Mouse (Mus musculus): ENCODE data around the gene Tmem199. TPM values are rescaled to one million over a fixed set of nuclear protein-coding genes. Genes with fewer than 3 reads are reported as not detected.

Tmem199 gene
- 10 to 100 TPM; 44.2 to 45.7 TPM for total RNA-seq (2021)
- long read RNA-seq, experiment 1, transcript Tmem199-201 (6 exons, 1,347 nt): major isoform, 27 of 31 reads
- long read RNA-seq, experiment 1, partial matches to known transcripts: 1 of 31 reads
- long read RNA-seq, experiment 1, other reads (novel, unspliced or antisense): 2 of 31 reads
- long read RNA-seq, experiment 2, transcript Tmem199-201 (6 exons, 1,347 nt): major isoform, 50 of 59 reads
- long read RNA-seq, experiment 2, partial matches to known transcripts: 3 of 59 reads
- long read RNA-seq, experiment 2, other reads (novel, unspliced or antisense): 6 of 59 reads

DNA sequence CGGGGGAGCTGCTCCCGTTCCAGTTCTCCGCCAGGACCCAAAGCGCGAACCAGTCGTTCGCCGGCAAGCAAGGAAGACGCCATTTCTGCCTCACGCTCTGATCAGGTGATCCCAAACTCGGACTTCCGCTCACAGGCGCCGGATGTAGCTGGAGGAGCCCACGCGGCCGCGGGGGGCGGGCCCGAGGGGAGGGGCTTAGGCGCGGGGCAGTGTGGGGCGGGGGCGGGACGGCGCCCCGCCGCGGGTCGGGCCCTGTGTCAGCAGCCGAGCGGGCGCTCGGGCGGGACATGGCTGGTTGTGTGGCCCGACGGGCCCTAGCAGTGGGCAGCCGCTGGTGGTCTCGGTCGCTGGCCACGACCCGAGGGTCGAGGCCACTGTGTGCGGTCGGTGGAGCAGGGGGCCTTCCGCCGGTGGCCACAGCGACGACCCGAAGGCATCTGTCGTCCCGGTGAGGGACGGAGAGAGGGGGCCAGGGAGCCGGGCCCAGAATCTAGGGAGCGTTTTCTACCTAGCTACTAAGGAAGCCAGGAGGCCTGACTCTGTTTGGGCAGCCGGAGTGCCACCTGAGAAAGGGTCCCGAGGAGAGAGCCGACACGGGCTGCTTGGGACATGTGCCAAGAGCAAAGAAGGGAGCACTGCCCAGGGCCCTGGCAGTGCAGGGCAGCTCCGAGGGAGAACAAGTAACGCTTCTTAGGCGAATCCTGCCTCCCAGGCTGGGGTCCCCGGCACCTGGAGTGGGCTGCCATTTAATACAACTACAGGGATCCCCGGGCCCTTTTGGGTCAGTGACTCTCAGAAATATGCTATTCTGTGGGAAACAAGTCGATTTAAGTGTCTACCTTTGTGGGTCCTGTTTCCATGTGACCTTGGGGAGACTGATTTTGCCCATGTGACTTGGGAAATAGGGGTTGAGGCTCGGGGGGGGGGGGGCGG is at the start of gene Tmem199, which contains the start of gene Poldip2:
TSS of gene Tmem199 (minus strand) at position 148 of the 933 bp plus-strand sequence.
TSS of gene Poldip2 (plus strand) at position 169 of the 933 bp plus-strand sequence.
- H3K27ac ChIP-seq: peak within 1 kb of the TSS; percentile 96
- TF ChIP-seq CTCF (conservative IDR thresholded peaks at IDR 0.05): no peak
- DNase-seq (ENCODE audit: low spot score in 2 of 2): peak; percentile 89 to 90
- H3K4me3 ChIP-seq: peak within 1 kb of the TSS; percentile 85

- DNase-seq (ENCODE audit: low spot score in 2 of 2): peak; percentile 81 to 83
- Histone ChIP-seq H3K4me3 (no peak overlapping the region), H3K27ac (no peak overlapping the region)
- peak; percentile 90 for TF ChIP-seq CTCF (conservative IDR thresholded peaks at IDR 0.05)
Observed at GRCm38 (mm10) chr11:78560447-78560846, 48.5 kb upstream of the Tmem199 start.

- no peak for DNase-seq (ENCODE audit: low spot score in 2 of 2)
- TF ChIP-seq CTCF (conservative IDR thresholded peaks at IDR 0.05): peak; percentile 64
- H3K4me3 ChIP-seq: no peak overlapping the region
- H3K27ac ChIP-seq: no peak overlapping the region
Observed at GRCm38 (mm10) chr11:78557241-78557640, 45.3 kb upstream of the Tmem199 start.

DNA sequence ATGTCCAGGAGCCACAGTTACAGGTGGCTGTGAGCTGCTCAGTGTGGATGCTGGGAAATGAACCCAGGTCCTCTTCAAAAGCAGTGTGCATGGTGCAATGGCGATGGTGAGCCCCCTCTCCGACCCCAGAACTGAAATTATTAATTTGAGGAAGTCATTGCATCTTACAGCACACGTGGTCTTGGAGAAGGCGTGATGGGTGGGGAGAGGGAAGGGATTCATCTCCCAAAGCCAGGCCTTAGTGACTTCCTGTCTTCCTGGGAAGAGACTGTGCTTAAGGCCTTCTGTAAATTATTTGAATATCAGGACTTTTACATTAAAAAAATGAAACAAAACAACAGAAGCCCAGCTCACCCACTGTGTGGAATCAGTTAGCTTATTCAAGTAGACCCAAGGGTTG is 44.1 kb upstream of the Tmem199 start:
- no peak for TF ChIP-seq CTCF (conservative IDR thresholded peaks at IDR 0.05)
- Histone ChIP-seq H3K27ac (no peak overlapping the region), H3K4me3 (no peak overlapping the region)
- DNase-seq (ENCODE audit: low spot score in 2 of 2): no peak

- H3K4me3 ChIP-seq: no peak overlapping the region
- DNase-seq (ENCODE audit: low spot score in 2 of 2): no peak
- no peak overlapping the region for H3K27ac ChIP-seq
- TF ChIP-seq CTCF (conservative IDR thresholded peaks at IDR 0.05): no peak
Observed at GRCm38 (mm10) chr11:78555623-78556022, 43.7 kb upstream of the Tmem199 start.

GRCm38 (mm10) chr11:78551059-78551398 is 39.1 kb upstream of the Tmem199 start:
- TF ChIP-seq CTCF (conservative IDR thresholded peaks at IDR 0.05): no peak
- no peak for DNase-seq (ENCODE audit: low spot score in 2 of 2)
- Histone ChIP-seq H3K27ac (peak overlapping the region; percentile 85), H3K4me3 (peak overlapping the region; percentile 89)

DNA sequence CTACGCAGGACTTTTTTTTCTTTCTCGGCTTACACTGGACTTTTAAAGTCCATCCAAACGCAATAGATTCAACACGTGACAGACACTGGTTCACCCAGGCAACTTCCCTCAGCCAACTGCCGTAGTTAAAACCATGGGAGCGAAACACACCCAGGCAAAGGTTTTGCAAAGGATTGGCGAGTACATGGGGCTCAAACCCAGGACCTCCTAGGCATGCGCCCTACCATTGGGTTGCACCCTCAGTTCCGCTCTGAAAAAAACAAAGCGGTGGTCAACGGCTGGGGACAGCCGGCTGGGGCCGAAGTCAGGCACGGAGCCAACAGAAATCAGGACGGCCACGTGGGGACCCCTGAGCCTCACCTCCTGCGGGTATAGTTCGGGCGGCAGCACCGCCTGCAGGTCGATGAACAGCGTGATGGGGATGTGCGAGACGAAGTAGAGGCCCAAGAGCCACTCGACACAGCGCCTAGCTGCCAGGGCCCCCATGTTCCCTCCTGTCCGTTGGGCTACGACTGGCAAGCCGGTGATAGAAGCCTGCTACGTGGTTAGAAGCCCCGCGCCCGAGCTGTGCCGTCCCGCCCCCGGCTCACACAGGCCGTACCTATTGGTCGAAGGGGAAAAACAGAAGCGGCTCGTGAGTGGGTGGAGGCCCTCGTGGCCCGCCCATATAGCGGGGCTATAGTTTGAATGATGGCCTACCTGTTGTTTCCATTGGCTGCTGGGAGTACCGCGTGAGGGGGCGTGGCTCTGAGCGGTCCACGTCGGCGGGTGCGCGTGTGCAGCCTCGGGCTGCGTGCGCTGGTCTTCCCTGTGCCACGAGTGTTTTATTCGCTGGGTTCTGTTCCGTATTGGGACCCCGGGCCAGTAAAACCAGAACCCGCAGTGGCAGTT is 38.4 kb upstream of the Tmem199 start, which contains the start of gene Tmem97:
TSS of gene Tmem97 (minus strand) at position 610 of the 891 bp plus-strand sequence.
- peak; percentile 93 to 98 for DNase-seq (ENCODE audit: low spot score in 2 of 2)
- peak within 1 kb of the TSS; percentile 89 for H3K4me3 ChIP-seq
- TF ChIP-seq CTCF (conservative IDR thresholded peaks at IDR 0.05): peak; percentile 35; the same call in 1 of the 2 replicates
- H3K27ac ChIP-seq: peak within 1 kb of the TSS; percentile 85

DNA sequence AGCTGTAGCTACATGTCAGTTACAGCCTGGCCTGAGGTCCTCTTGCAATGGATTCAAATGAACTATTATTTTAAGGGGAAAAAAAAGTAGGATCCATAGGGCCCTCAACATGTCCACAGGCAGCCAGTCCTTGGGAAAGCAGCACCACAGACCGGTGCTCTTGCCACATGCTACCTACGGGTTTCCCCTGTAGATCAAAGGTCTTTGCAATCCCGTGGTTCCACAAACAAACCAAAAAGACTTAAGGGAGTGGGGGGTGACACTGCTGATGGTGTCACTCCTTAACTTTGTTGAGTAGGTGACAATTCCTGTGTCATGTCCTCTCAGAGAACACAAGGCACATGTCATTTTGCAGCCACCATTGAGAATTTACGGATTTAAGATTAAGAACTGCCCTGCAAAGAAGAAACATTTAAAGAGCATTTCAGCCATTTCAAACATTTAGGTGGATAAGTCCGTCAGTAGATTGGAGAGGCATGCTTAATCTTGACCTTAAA is 37.6 kb upstream of the Tmem199 start:
- no peak for TF ChIP-seq CTCF (conservative IDR thresholded peaks at IDR 0.05)
- peak overlapping the region; percentile 89 for H3K4me3 ChIP-seq
- no peak for DNase-seq (ENCODE audit: low spot score in 2 of 2)
- H3K27ac ChIP-seq: no peak overlapping the region

- no peak for TF ChIP-seq CTCF (conservative IDR thresholded peaks at IDR 0.05)
- no peak overlapping the region for H3K27ac ChIP-seq
- no peak for DNase-seq (ENCODE audit: low spot score in 2 of 2)
Observed at GRCm38 (mm10) chr11:78547718-78548460, 35.9 kb upstream of the Tmem199 start.

DNA sequence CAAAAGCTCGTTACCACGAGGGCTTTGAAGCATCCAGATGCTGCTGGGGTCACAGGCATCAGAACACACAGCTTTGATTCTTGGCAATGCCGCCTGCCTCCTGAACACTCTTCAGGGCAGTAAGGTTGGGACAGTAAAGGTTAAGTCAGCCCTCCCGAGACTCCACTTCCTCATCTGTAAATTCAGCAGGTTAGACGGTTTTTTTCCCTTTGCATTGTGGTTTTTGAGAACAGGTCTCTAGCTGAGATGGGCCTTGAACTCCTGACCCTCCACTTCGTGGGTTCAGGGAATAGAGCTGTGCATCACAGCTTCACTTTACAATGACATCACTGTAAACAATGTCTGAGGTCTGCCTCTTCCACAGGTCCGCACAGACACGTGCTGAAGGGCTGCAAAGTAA is 33.2 kb upstream of the Tmem199 start:
- TF ChIP-seq CTCF (conservative IDR thresholded peaks at IDR 0.05): no peak
- no peak for DNase-seq (ENCODE audit: low spot score in 2 of 2)
- Histone ChIP-seq H3K4me3 (no peak overlapping the region), H3K27ac (no peak overlapping the region)

More at GRCm38 (mm10) chr11:78547718-78548460, 35.9 kb upstream of the Tmem199 start:
- H3K4me3 ChIP-seq: no peak overlapping the region

DNA sequence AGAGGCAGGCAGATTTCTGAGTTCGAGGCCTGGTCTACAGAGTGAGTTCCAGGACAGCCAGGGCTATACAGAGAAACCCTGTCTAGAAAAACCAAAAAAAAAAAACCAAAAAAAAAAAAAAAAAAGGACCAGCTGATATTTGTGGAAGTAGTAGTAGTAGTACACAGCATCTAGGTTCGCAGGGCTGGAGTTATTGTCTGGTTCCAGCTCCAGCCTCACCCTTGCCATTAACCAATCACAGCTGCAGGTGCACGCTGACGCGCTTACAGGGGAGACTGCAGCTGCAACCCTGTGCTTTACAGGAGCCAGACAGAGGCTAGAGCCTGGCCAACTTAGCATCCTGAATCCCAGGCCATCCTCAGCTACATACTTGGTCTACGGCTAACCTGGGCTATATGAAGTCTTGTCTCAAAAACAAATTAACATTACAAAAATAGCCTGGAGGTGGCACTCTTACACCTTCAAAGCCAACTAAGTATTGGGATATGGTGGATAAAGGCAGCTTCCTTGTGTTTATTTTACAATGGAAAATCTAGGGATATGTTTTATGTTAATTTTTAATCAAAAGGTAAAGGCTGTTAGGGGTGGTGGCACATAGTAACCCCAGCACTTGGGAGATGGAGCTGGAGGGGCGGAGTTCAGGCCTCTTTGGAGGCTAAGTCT is 32.6 kb upstream of the Tmem199 start:
- no peak overlapping the region for H3K4me3 ChIP-seq
- DNase-seq (ENCODE audit: low spot score in 2 of 2): no peak
- no peak overlapping the region for H3K27ac ChIP-seq
- TF ChIP-seq CTCF (conservative IDR thresholded peaks at IDR 0.05): peak; percentile 56

All from layer of hippocampus, adult 2 months (tissue).